Mouse (Mus musculus) heart, adult 2 months (tissue): ENCODE measurements around the gene Alox12.

Experiments
- CTCF ChIP-seq: fragments of 200-600 bp; IDR thresholded peaks from 2 replicates; pipeline ENCODE4 v1.8.1; 2022; ENCODE audit warnings: antibody characterized with exemption, mild to moderate bottlenecking, moderate library complexity
- EP300 ChIP-seq: fragments of 200-500 bp; IDR thresholded peaks from 2 replicates; pipeline ENCODE4 v1.6.1; 2011; ENCODE audit warnings: low read depth, low read length, control low read depth; ENCODE audit not compliant: insufficient read depth
- POLR2A ChIP-seq: fragments of 200-500 bp; IDR thresholded peaks from 2 replicates; pipeline ENCODE4 v1.6.1; 2011; ENCODE audit warnings: mild to moderate bottlenecking, low read depth, low read length, control low read depth; ENCODE audit not compliant: insufficient read depth

DNA sequence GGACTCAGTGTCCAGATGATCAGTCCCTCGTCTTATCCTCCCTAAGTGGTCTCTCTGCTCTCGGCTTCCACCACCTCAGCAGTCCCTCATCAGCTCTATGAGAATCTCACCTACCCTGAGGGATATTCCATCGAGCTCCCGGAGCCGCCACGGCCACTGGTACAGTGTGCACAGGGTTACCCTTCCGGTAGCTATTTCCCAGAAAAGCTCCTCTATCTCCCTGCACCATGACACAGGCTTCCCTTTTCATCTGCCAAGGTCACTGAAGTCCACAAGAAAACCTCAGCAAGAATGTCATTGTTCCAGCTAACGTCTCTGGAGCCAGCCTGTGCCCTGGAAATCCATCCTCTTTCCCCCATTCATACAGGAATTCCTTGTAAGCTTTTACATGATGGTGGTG is 3.3 kb downstream of the Alox12 start:
- TF ChIP-seq POLR2A: no peak
- TF ChIP-seq EP300: no peak
- no peak for TF ChIP-seq CTCF
